Mouse (Mus musculus): ENCODE data around the gene Ptpn5.
A peak's percentile ranks its signal among the peaks of the same experiment; 100 is the strongest.

Ptpn5 gene

DNA sequence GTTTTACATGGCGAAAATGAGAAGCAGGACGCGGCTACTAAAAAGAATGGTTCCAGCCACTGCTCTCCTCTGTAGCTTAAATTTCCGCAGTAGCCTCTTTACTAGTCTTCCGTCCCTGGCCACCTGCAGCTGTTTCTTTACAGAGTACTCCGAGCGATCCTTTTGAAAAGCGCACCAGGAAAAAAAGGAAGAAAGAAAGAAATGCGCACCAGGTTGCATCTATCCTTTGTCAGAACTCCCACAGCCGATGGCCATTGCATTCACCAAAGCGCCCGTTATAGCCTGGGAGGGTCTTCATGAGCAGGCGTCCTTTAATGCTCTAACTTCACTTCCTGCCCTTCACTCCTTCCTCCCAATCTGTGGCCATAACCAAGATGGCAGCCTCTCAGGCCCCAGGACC is at the start of gene Ptpn5:
Gene Ptpn5 (minus strand): TSS at position 354 of the 400 bp plus-strand sequence.
- peak; percentile 24 for DNase-seq (ENCODE audit: extremely low spot score, low spot score)

DNA sequence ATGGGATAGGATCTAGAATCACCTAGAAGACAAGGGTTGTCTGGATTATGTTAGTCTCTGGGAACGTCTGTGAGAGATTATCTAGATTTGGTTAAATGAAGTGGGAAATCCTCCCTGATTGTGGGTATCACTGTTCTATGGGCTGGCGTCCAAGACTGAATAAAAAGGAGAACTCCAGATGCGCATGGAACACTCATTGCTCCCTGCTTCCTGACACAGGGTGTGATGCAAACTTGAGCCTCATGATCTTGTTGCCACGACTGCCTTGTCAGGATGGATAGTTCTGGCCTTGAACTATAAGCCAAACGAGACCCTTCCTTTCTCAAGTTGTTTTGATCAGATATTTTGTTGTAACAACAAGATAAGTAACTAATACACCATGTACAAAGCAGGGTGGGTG is 37.3 kb upstream of the Ptpn5 start:
- no peak for DNase-seq (ENCODE audit: extremely low spot score, low spot score)

DNA sequence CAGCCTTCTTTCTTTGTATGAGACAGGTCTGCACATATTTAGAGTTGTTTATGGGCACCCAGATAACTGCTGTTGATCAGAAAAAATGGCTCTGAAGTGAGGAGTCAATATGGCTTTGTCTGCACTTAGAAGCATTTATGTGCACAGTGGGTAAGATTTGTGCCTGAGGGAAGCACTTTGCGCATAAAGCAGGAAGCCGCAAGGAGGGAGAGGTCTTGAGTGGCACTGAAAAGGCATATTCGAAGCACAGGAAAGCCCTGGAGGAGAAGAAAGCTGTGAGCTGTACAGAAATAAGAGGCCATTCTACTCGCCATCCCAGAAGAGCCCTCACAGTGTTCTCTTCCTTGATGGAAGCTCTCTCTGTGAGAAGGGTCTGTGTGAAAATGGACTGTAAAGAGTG is 31.5 kb upstream of the Ptpn5 start:
- no peak for DNase-seq (ENCODE audit: extremely low spot score, low spot score)

DNA sequence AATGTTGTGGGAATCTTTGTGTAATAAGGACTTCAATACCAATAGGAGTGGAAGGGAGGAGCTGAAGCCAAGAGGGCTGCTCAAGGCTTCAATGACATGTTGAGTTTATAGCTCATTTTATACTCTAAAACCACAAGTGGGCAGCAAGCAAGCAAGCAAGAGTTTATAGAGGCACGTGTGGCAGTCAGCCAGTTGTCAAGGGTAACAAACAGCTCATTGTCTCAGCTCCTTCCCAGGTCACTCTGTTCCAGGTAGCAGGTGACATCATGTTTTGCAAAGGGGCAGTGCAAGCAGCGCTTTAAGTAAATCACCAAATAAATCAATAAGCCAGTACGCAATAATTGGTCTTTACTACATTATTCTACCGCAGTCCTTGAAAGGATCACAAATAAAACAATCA is 29.7 kb upstream of the Ptpn5 start:
- no peak for DNase-seq (ENCODE audit: extremely low spot score, low spot score)

DNA sequence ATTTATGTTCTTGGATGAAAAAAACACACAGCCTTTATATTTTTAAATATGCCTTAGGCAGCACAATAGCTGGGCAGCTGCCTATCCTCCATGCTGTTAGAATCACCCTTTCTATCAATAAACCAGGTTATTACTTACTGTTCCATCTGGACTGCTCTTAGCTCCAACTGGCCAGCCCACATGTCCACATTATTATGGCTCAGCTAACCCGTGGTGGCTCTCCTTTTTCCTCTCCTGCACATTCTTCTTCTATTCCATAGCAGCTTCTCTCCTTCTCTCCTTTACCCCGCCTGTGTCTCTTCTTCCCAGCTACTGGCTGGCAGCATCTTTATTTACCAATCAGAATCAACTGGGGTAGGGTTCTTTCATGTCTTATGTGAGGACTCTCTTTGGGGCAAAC is 25.0 kb upstream of the Ptpn5 start:
- no peak for DNase-seq (ENCODE audit: extremely low spot score, low spot score)

DNA sequence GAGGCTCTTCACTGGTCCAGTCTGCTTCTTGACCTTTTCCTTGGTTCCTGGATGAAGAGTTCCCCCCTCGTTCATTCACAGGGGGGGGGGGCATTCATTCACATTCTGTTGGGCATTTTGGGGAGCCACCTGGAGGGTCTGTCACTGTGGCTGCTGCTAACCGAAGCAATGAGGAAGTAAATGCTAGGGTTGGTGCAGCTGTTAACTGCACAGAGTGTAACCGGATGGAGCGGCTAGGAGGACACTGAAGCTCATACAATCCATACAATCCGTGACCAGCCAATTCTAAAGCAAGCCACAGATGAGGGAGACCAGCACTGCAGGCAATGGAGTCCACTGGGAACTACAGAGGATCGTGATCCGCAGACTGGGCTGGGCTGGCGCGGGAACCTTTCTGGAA is 24.3 kb upstream of the Ptpn5 start:
- no peak for DNase-seq (ENCODE audit: extremely low spot score, low spot score)

DNA sequence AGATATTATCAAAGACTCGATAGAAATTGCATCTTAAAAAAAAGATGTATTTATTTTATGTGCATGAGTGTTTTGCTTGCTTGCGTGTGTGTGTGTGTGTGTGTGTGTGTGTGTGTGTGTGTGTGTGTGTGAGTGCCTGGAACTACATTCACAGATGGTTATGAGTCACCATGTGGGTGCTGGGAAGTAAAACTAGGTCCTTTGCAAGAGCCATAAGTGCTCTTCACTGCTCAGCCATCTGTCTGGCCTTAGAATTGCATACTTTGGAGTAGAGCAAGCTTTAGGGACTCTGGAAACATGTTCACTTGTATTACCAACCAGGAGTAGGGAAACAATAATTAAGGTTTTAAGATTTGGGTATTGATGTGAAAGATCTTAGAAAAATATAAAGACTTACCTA is 22.4 kb upstream of the Ptpn5 start:
- no peak for DNase-seq (ENCODE audit: extremely low spot score, low spot score)

DNA sequence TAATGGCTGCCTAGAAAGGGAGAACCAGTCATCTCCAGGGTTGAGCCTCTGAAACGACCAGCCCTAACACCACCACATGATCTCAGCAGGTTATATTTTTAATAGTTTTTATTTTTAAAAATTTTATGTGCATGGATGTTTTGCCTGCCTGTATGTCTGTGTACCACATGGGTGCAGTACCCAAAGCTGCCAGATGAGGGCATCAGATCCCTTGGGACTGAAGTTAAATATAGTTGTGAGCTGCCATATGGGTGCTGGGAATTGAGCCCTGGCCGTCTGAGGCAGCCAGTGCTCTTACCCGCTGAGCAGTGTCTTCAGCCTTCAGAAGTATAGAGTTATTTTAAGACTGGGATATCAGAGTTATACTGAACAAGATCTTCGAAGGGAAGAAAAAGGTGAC is 21.9 kb upstream of the Ptpn5 start:
- no peak for DNase-seq (ENCODE audit: extremely low spot score, low spot score)

DNA sequence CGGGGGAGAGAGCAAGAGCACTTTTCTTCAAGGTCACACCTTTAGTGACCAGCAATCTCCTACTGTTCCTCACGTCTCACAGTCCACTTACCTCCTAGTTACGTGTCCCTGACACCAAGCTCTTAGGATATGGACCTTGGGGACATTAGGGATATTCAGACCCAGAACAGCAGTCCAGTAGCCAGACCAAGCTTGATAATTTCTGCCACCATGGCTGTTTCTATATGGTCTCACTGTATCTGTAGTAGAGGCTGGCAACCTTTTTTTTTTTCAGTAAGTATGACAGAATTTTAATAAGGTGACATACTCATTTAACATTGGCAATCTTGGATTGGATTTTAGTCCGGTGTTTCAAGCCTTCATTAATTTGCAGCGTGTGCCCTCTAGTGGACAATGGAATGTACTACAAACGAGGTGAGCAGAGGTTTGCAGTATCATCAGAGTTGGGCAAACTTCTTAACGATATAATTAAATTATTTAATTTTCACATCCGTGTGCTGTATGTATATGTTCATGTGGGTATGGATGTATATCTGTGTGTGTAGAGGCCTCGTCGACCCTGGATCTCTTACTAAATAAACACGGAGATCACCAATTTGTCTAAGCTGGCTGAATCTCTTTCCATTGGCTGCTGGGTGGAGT is 17.1 kb upstream of the Ptpn5 start:
- DNase-seq (ENCODE audit: extremely low spot score, low spot score) = peak; percentile 36

DNA sequence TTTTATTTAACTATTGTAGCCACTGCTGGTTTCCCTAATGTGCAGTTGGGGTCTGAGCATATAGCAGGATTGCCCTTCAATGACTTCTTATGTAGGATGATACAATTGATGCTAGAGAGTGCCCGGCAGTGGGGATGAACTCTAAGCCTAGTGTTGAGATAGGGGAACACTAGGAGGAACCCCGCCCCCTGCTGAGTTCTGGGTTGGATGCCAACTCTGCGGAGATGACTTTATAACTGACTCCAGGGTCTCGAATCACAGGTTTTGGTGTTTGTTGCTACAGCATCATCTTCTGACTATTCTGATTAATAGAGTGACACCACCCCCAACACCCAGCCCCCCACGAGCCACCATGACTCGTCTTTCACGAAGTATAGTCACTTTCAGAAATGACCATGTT is 14.8 kb upstream of the Ptpn5 start:
- DNase-seq (ENCODE audit: extremely low spot score, low spot score) = no peak

DNA sequence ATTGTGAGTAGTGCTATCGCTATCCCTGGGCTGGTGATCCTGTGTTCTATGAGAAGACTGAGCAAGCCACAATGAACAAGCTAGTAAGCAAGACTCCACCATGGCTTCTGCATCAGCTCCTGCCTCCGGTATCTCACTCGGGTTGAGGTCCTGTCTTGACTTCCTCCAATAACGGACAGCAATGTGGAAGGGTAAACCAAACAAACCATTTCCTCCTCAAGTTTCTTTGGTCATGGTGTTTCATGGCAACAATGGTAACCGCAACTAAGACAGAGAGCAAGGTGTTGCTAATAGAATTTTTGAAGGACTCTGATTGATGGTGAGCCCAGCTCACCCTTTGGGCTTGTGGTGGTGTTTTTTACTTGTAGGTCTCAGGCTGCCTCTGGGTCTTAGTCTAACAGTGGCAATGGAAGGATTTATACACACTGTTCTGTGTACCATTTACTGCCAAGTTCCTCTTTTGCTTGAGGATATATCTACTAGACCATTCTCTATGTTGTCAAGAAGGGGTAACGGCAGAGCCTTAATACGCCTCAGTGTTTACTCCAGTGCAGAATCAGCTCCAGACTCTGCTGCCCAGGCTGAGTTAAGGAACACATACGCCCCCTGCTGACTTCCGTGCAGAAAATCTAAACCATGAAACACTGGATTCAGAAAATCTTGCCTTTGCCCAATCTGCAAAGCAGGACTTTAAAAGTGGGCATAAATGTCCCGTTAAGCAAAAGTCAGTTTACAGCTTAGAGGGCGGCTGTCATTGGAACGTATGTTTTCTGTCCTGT is 12.7 kb upstream of the Ptpn5 start:
- no peak for DNase-seq (ENCODE audit: extremely low spot score, low spot score)

DNA sequence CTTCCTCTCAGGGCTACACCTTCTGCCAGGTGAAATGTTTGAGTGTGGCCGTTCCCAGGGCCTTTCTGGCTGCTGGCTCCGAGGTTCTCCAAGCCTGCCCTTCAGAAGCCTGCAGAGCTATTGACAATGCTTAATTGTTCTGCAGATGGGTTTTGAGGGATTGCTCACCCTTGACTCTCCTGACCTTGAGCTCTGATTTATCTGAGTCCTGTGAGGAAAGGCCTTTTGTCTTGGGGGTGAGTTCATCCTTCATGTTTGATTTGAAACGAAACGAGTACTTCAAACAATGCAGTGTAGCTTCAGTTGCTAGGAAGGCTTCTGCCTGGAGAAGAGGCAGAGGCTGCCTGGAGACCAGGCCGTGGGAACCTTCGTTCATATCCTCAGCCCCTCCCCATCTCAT is 10.8 kb upstream of the Ptpn5 start:
- no peak for DNase-seq (ENCODE audit: extremely low spot score, low spot score)

DNA sequence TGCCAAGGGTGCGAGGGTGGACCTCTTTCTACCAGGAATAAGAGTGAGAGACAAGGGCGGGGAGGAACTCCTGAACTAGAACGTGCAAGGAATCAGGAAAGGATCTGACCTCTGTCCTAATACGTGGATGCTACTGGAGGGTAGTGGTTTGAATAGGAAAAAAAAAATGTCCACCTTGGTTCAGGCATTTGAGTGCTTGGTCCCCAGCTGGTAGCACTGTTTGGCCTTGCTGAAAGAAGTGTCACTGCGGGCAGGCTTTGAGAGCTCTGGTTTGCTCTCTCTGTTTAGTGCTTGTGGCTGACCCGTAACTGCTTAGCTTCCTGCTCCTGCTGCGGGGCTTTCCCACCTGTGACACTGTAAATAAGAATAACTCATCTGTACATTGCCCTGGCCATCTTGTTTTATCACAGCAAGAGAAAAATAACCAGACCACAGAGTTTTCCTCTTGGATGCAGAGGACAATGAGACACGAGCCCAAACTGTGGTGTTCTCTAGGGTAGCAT is 6.4 kb upstream of the Ptpn5 start:
- no peak for DNase-seq (ENCODE audit: extremely low spot score, low spot score)

DNA sequence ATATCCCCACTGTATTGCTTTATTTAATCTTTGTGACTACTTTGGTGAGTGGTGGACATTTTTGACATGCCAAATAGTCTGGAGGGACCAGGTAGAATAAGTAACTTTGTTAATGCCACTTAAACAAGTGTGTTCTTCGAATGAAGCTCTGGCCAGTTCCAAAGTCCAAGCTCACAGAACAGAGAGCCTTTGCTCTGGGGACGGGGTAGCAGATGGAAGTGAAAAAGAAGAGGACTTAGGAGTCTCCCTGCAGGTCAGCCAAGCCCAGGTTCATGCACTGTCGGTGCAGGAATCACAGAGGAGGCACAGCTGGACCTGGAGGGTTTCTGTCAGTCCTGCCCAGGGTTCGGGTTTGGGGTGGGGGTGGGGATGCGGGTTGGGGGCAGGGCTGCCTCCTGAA is 1.1 kb upstream of the Ptpn5 start:
- DNase-seq (ENCODE audit: extremely low spot score, low spot score) = no peak

DNA sequence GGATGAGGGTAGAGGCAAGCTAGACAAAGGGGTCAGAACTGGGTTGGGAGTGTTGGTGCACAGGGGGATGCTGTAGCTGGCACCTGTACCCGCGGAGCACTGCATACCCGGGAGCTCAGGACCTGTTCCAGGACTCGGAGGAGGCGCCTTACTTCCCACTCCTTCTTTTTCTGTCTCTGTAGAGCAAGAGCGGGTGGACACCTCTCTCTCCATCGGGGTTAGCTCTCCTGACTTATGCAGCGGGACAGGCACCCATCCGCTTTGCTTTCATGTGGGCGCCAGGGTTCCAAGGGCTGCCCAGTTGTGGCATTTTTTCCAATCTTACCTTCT is 588 bp downstream of the Ptpn5 start:
- DNase-seq (ENCODE audit: extremely low spot score, low spot score) = no peak

DNA sequence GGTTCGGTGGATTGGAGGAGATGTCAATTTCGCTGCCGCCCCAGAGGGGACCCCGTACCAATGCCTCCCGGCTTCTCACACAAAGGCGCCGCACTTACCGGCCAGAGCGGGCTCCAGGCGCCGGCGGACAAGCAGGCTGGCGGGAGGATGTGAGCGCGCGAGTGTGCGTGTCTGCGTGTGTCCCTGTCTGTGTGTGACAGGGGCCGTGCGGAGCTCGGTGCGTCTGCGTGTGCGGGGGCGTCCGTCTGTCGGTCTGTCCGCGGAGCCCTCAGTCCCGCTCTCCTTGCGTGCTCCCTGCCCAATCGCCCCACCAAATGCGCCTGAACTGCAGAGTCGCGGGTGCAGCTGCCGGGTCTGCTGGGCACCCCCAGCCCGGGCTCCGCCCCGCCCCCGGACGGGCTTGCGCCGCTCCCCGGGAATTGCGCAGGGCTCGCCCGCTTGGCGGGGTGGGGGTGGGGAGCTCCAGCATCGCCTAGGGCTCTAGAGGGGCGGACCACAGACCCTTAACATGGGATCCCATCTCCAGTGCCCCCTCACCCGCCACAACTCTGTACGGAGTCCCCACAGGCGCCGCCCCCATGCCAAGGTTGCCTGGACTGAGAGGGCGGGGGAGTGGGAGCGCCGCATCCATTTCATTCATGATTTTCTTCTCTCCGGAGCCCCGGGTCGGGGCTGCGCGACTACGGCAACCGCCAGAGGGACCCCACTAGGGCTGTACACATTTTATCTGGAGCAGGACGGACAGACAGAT is 1.1 kb downstream of the Ptpn5 start:
- peak; percentile 72 for DNase-seq (ENCODE audit: extremely low spot score, low spot score)

DNA sequence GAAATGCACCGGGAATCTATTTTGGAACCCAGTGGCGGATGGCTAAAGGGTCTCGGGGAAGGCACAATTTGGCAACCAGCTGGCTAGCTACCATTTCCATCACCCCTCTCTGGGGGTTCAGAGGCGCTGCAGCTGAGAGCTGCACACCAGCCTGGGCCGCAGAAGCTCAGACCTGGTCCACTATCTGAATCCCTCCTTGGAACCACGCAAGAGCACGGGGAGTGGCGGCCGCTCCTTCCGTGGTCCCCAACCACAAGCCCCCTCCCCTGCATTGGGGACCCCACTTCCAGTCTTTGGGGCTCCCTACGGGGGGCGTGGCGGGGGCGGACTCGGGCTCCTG is 1.7 kb downstream of the Ptpn5 start:
- no peak for DNase-seq (ENCODE audit: extremely low spot score, low spot score)

DNA sequence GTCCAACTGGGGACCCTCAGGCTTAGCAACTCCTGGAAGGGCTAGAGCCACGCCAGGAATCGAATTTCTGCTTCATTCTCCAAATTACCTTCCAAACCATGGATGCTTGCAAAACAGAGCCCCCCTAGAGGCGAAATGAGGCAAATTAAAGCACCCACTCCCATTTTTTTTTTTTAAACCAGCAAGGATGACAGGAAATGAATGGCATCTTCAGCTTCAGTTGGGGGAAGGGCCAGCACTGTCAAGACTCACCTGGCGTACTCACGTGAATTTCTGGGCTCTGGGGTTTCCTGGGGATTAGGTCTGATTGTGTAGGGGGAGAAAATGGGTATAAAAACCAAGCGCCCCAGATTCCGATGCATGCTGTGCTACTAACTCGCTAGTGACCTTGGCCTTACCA is 2.2 kb downstream of the Ptpn5 start:
- DNase-seq (ENCODE audit: extremely low spot score, low spot score) = no peak

DNA sequence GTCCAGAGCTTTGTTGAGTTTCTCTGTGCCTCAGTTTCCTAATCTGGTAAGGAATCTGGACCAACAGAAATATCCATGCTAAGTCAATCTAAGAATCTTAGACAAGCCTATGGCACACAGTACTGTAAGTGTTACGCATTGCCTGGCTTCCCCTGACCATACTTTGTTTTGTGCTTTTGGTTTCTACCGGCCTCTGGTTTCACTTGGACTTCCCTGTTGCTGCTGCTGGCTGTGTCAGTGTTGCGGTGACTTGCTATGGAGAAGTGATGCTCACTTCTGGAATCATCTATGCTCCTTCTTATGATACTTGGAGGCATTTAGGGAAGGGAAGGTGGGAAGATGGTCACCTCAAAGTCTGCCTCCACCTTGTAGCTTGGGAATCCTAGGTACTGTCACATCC is 11.5 kb downstream of the Ptpn5 start:
- no peak for DNase-seq (ENCODE audit: extremely low spot score, low spot score)

DNA sequence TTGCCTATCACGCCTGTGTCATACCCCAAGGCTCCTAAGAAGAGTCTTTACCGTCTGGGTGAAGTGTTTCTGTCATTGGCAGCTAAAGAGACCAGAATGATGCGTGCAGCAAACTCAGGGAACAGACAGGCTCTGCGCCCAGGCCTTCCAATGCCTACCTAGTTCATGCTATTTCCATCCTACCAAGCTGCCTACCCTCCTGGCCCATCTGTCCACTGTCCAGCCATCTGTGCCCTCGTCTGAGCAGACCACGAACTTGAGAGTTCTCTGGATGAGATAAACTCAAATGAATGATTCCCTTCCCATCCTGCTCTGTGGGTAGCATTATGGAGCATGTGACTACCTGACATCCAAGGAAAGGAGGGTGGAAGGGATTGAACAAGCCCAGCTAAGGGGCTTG is 16.8 kb downstream of the Ptpn5 start:
- no peak for DNase-seq (ENCODE audit: extremely low spot score, low spot score)

DNA sequence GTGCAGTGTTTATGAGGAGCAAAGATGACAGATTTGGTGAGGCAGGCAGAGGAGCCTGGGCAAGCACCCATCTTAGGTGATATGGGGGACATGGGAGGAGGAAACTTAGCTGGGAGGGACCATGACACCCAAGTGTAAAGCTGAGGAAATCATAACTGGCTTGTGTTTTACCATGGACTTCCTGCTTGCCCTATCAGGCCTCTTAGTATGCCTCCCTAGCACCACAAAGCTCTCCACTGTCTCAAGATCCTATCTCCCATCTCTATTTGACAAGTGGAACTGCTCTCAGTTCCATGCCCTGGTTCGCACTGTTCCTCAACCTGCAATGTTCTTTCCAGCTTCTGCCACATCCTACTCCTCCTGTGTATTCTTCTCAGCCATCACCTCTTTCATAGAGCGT is 18.0 kb downstream of the Ptpn5 start:
- no peak for DNase-seq (ENCODE audit: extremely low spot score, low spot score)

DNA sequence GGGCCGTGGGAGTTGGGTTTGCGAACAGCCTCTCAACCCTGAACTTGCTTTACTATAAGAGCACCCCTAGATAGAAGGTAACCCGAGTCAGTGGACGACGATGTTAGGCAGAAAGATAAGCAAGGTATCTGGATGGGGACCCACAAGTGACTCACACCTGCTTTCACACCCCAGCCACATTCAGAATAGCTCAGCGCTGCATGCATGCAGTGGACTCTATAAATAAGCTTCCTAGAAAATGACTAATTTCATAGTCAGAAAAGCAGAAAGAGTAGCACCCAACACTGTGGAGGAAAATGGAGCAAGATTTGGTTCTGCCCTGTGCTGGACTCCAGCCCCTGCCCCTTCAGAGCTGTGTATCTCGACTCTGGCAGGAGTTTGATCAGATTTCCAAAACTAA is 20.1 kb downstream of the Ptpn5 start:
- no peak for DNase-seq (ENCODE audit: extremely low spot score, low spot score)

DNA sequence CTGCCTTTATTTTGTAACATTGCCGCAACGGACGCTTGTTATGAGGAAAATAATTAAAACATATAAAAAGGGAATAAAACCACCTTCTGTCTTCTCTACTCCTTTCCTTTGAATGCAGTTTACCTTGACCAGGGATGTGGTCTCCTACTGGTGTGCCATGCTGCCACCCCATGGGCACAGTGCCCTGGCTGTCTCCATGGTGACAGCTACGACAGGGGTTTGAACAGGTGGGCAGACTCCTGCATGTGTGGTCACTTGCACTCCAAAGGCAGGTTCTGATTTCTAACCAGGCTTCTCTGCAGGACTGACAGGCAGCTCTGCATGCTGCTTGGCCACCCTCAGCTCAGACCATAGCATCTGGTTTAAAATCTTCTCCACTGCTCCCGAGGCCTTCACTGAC is 21.4 kb downstream of the Ptpn5 start:
- DNase-seq (ENCODE audit: extremely low spot score, low spot score) = no peak

Data from neural tube, embryonic 10.5 days (tissue).